Mouse (Mus musculus) kidney, adult 2 months (tissue): ENCODE results near the gene Rplp0. TPM values are rescaled to one million over a fixed set of nuclear protein-coding genes. Genes with fewer than 3 reads are reported as not detected.

ENCODE experiments used
- DNase-seq: peaks from one replicate; pipeline ENCODE4 v3.0.0; 2021
- H3K27ac ChIP-seq: fragments of 200-500 bp; 2 replicates; pipeline ENCODE4 v1.5.1; 2012; ENCODE audit warnings: low read depth, low read length, control low read depth, inconsistent platforms; ENCODE audit not compliant: insufficient read depth
- H3K27me3 ChIP-seq: fragments of 200-500 bp; replicated peaks from 2 replicates; pipeline ENCODE4 v1.6.1; 2012; ENCODE audit warnings: mild to moderate bottlenecking, moderate library complexity, low read length, inconsistent platforms; ENCODE audit not compliant: control insufficient read depth, insufficient read depth
- H3K36me3 ChIP-seq: fragments of 200-500 bp; 2 replicates; pipeline ENCODE4 v1.6.1; 2012; ENCODE audit warnings: mild to moderate bottlenecking, moderate library complexity, low read length, inconsistent platforms; ENCODE audit not compliant: control insufficient read depth, insufficient read depth
- H3K4me1 ChIP-seq: fragments of 200-500 bp; 2 replicates; pipeline ENCODE4 v1.6.1; 2011; ENCODE audit warnings: low read length; ENCODE audit not compliant: control insufficient read depth, insufficient read depth
- H3K4me3 ChIP-seq: fragments of 200-500 bp; 2 replicates; pipeline ENCODE4 v1.5.1; 2011; ENCODE audit warnings: mild to moderate bottlenecking, low read depth, low read length, control low read depth; ENCODE audit not compliant: insufficient read depth
- CTCF ChIP-seq: fragments of 200-500 bp; conservative IDR thresholded peaks from 2 replicates; pipeline ENCODE4 v1.5.1; 2011; ENCODE audit warnings: low read depth, mild to moderate bottlenecking, control low read depth, low read length, moderate library complexity, mixed read lengths; ENCODE audit not compliant: insufficient read depth, insufficient read length
- POLR2A ChIP-seq: fragments of 200-500 bp; IDR thresholded peaks from one replicate; pipeline ENCODE4 v1.6.1; 2011; ENCODE audit warnings: low read depth, low read length, control low read depth
- WGBS: fragments of 180-500 bp; shearing (Covaris S2); methylation state at CpG from one replicate; pipeline ENCODE4 v1.1.7; 2018; 5-methylcytosine and 5-hydroxymethylcytosine counted together
- polyA plus RNA-seq: library from polyadenylated mRNA; depleted of rRNA; stranded (reverse); fragments of >200 nt; gene quantifications from 2 replicates; pipeline ENCODE4 v1.2.3, GENCODE M21; 2012

Gene Rplp0
- polyA plus RNA-seq, 1 experiment: 1,337 TPM

- WGBS: 83% methylated on average over 17 of the region's 17 CpGs
- Histone ChIP-seq H3K27me3 (no peaks in the 10 kb centered on the region), H3K36me3 (no peaks in the 10 kb centered on the region), H3K27ac (no peak overlapping the region), H3K4me3 (no peak overlapping the region), H3K4me1 (peaks cover 69% of the 10 kb centered on the region)
- no peak for DNase-seq
- TF ChIP-seq POLR2A (no peak), CTCF (no peak)
These were observed 32.6 kb upstream of the Rplp0 start for GRCm38 (mm10) chr5:115526456-115527202.

GRCm38 (mm10) chr5:115528128-115528527 is 31.1 kb upstream of the Rplp0 start:
- no peak overlapping the region for H3K4me3 ChIP-seq
- no peak for DNase-seq
- TF ChIP-seq CTCF (no peak), POLR2A (no peak)
- H3K27ac ChIP-seq: no peak overlapping the region
- H3K36me3 ChIP-seq: no peaks in the 10 kb centered on the region
- H3K27me3 ChIP-seq: no peaks in the 10 kb centered on the region
- WGBS: 53% methylated on average over 5 of the region's 5 CpGs
- H3K4me1 ChIP-seq: peaks cover 66% of the 10 kb centered on the region

GRCm38 (mm10) chr5:115529364-115529741 is 29.9 kb upstream of the Rplp0 start:
- Histone ChIP-seq H3K27me3 (no peaks in the 10 kb centered on the region), H3K4me3 (no peak overlapping the region), H3K4me1 (peaks cover 65% of the 10 kb centered on the region), H3K36me3 (no peaks in the 10 kb centered on the region), H3K27ac (peak overlapping the region; percentile 52; the same call in 1 of the 2 replicates)
- TF ChIP-seq POLR2A: no peak
- TF ChIP-seq CTCF: no peak
- 45% methylated on average over 8 of the region's 8 CpGs for WGBS
- DNase-seq: no peak

- H3K4me3 ChIP-seq: no peak overlapping the region
- peaks cover 65% of the 10 kb centered on the region for H3K4me1 ChIP-seq
- no peak for TF ChIP-seq POLR2A
- TF ChIP-seq CTCF: no peak
- DNase-seq: peak; percentile 69
- no peaks in the 10 kb centered on the region for H3K36me3 ChIP-seq
- no peaks in the 10 kb centered on the region for H3K27me3 ChIP-seq
- WGBS: 35% methylated on average over 7 of the region's 7 CpGs
- H3K27ac ChIP-seq: peak overlapping the region; percentile 52
These were observed 29.4 kb upstream of the Rplp0 start for GRCm38 (mm10) chr5:115529742-115530446.

- 44% methylated on average over 8 of the region's 8 CpGs for WGBS
- no peaks in the 10 kb centered on the region for H3K27me3 ChIP-seq
- no peaks in the 10 kb centered on the region for H3K36me3 ChIP-seq
- peak overlapping the region; percentile 52 for H3K27ac ChIP-seq
- peaks cover 65% of the 10 kb centered on the region for H3K4me1 ChIP-seq
- H3K4me3 ChIP-seq: no peak overlapping the region
- peak; percentile 63 for DNase-seq
- no peak for TF ChIP-seq CTCF
- no peak for TF ChIP-seq POLR2A
These were observed 28.8 kb upstream of the Rplp0 start for GRCm38 (mm10) chr5:115530447-115530809.

GRCm38 (mm10) chr5:115531671-115532270 is 27.5 kb upstream of the Rplp0 start:
- H3K27ac ChIP-seq: peak overlapping the region; percentile 32
- no peak for TF ChIP-seq POLR2A
- no peak for TF ChIP-seq CTCF
- H3K4me3 ChIP-seq: no peak overlapping the region
- 16% methylated on average over 18 of the region's 18 CpGs for WGBS
- no peaks in the 10 kb centered on the region for H3K36me3 ChIP-seq
- peaks cover 63% of the 10 kb centered on the region for H3K4me1 ChIP-seq
- H3K27me3 ChIP-seq: no peaks in the 10 kb centered on the region
- peak; percentile 91 for DNase-seq

- Histone ChIP-seq H3K36me3 (no peaks in the 10 kb centered on the region), H3K4me1 (peaks cover 74% of the 10 kb centered on the region), H3K4me3 (no peak overlapping the region), H3K27ac (peak overlapping the region; percentile 46), H3K27me3 (no peaks in the 10 kb centered on the region)
- peak; percentile 83 for DNase-seq
- TF ChIP-seq CTCF (no peak), POLR2A (no peak)
- WGBS: 17% methylated on average over 16 of the region's 16 CpGs
These were observed 25.0 kb upstream of the Rplp0 start for GRCm38 (mm10) chr5:115534290-115534731.
